Mouse (Mus musculus): ENCODE measurements around the gene Dpep3.
"Not testable (repeated sequence)": the region's sequence is repeated elsewhere in the genome, so short reads cannot be mapped to it uniquely, and the experiment has no call there.

Dpep3 gene

DNA sequence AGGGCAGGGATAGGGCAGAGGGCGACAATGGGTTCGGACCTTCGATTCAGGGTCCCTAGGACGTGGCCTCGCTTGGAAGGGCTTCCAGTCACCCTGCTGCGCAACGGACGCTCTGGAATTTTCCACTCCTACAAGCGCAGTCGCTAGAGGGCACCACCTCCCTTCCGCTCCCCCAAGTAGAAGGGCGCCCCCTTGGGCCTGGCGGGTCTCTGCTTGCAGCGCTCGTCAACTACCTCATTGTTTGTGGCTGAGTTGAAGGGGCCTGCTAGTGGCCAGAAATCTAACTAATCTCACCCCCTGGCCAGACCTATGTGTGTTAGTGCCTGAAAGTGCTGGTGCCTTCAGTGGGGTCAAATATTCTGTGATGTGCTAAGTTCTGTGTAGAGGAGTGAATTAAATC, at the start of gene Dpep3:
TSS of gene Dpep3 (minus strand) at position 105 of the 400 bp plus-strand sequence.
- no peak for DNase-seq

DNA sequence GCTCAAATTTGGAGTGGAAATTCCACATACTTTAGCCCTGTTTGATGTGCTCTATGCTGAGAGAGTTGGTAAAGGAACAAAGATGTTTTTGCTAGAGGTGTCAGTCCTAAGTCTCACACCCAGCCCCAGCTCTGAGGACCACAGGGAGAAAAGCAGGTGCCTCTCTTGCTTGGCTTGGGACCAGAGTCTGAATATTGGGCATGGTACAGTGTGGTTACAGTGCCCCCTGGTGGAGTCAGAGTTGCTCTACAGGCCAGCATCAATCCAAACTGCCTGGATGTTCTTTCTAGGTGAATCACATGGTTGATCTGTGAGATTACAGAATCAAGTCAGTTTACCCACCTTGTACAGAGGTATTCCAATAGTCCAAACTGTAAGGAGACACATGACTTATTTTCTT, 43.3 kb upstream of the Dpep3 start:
- peak; percentile 80 for DNase-seq

DNA sequence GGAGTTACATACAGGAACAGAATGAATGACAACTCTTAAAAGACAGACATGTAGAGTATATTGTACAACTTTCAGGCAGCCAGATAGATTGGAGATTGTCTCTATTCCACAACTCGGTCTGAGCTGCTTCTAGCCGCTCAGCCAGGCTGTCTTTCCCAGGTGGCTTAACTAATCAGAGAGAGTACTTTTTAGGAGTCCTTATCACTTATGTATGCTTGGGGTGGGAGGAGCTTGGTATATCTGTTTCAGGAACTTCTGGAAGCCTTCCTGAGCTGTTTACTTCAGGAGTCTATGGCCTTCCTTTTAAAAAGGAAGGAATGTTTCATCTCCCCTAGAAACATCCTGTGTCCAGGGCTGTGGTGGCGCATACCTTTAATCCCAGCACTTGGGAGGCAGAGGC, 38.8 kb upstream of the Dpep3 start:
- DNase-seq, result no peak

DNA sequence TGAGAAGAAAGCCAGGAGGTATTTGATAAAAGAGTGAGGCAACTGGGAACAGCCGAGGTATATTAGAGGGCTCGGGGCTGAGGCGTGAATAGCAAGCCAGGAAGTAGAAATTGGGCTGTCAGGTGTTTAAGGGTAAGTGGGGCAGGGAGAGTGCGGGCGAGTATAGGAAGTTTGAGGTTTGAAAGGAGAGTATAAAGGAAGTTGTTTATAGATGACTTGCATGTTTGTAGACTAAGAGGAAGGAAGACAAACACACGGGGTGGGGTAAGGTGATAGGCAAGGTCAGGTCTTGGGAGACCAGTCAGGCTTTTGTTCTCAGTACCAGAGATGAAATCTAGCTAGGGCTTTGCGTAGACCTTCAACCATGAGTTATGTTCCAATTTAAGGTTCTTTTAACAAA, 37.9 kb upstream of the Dpep3 start:
- no peak for DNase-seq

DNA sequence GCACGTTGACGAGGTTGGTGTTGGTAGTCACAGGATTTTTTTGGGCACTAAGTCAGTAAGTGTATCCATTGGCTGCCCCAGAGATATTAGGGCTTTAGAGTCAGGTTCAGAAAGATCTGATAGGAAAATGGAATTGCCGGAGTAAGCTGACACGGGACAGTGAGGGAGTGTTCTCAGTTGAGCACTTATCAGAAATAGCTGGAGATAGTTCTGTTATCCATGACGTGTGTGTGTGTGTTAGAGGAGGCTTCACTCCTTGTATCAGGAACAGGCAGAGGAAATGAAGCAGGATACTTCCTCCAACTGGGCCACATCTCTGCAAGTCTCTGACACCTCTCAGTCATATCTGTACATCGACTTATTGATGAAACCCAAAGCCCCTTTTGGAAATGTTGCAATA, 37.1 kb upstream of the Dpep3 start:
- no peak for DNase-seq

DNA sequence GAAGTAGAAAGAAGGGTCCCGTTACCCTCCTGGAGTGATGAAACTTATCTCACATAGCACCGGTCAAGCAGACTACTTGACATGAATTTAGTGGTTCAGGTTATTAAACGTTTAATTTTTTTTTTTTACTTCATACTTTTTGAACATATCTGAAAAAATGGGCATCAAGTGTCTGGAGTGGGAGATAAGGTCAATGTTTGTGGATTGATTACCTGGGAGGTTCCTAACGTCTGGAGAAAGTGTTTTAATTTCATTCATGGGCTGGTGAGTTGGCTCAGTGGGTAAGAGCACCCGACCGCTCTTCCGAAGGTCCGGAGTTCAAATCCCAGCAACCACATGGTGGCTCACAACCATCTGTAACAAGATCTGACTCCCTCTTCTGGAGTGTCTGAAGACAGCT, 33.0 kb upstream of the Dpep3 start:
- not testable (repeated sequence) for DNase-seq

DNA sequence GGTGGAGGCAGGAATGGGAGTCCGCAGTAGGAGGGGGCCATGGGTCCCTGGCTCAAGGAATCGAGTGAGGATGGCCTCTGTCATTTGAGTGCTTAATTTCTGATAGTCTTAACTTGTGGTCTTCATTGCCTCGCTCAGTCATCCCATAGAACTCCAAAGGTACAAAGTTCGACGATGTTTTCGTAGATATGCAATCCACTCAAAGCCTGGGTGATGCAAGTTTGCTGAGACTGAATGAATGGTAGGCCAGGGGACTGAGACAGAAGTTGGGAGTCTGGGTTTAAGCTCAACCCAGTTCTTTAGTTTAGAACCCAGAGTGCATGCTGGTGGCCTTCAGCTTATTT, 32.4 kb upstream of the Dpep3 start, which contains the start of gene Ddx28:
TSS of gene Ddx28 (minus strand) at position 240 of the 344 bp plus-strand sequence.
- no peak for DNase-seq

DNA sequence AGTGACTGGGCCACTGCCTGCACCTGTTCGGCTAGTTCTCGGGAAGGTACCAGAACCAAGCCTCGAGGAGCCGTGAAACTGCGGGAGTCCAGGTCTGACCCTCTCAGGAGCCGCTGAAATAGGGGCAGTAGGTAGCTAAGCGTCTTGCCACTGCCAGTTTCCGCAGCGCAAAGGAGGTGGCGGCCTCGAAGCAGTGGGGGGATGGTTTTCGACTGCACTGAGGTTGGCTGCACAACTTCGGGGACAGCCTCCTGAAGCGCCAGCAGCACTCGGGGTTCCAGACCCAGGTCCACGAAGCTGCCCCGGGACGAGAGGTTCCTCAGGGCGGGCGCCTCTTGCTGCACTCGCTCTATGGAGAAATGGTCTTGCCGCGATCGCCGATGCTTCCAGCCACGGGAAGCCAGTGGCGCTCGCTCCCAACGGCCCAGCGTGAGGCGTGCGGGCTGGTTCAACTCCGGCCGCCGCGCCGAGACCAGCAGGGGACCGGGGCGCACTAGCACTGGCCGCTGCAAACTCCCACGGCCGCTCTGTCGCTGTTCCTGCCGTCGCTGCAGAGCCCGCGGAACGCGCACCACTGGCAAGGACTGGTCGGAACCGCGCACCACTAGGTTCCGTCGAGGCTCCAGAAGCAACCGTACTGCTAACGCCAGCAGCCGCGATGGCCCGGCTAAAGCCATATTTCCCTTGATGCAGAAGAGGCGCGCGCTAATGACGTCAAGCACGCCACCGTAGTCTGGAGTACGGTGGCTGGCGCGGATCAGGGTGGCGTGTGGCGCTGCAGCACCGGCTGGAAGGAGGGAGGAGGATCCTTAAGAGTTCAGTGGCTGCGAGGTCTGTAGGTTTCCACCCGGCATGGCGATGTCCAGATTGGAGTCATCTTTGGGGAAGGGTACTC, 31.8 kb upstream of the Dpep3 start:
- DNase-seq, result peak; percentile 97

DNA sequence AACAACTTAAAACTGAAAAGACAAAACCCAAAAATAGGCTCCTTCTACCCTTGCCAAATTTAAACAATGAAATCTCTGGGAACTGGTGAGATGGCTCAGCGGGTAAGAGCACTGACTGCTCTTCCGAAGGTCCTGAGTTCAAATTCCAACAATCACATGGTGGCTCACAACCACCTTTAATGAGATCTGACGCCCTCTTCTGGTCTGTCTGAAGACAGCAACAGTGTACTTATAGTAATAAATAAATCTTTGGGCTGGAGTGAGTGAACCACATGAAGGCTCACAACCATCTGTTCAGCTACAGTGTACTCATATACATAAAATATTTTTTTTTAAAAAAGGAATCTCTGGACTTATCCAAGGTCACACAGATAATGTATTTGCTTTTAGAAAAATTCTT, 28.7 kb upstream of the Dpep3 start:
- DNase-seq, result not testable (repeated sequence)

DNA sequence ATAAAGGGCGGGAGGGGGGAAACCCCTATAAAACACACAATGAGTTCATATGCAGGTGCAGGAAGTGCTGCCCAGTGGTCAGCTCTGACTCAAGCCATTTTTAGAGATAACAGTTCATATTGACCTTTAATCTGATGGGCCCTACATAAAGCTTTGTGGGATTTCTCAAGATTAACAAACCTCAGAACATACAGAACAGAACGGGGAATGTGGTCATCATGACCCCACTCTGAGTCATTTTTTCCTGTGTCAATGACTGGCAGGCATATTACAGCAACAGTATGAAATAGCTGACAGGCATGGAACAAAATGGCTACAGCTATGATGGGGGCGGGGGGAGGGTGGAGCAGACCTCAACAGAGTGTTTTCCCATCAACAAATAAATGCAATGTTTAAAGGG, 27.9 kb upstream of the Dpep3 start:
- no peak for DNase-seq

DNA sequence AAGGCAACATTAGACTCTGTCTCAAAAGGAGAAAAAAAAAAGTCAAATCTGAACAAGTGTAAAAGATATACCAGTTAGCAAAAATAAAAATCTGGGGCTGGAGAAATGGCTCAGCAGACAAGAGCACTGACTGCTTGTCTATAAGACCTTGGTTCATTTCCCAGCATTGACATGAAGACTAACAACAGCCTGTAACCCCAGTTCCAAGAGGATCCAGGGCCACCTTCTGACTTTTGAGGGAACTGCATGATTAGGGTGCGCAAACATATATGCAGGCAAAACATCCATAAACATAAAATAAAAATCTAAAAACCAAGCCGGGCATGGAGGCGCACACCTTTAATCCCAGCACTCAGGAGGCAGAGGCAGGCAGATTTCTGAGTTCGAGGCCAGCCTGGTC, 27.2 kb upstream of the Dpep3 start:
- no peak for DNase-seq

DNA sequence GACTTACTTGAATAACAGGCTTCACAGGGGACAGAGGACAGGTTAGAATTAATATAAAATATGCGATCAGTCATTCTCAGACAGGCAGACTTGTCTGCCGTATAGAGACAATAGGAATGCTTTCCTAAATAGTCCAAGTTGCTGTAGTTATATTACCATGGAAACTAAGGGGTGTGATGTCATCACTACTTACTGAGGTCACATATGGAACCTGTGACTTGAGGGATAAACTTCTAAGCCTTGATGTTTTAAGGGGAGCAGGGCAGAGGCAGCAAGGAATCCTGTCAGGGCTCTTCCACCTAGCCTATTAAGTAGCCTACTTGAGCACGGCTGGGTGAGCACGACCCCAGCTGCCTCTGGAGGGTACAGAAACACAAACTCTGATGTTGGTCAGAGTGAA, 26.6 kb upstream of the Dpep3 start, which contains the start of gene Dpep2nb:
TSS of gene Dpep2nb (minus strand) at position 101 of the 400 bp plus-strand sequence.
- no peak for DNase-seq

DNA sequence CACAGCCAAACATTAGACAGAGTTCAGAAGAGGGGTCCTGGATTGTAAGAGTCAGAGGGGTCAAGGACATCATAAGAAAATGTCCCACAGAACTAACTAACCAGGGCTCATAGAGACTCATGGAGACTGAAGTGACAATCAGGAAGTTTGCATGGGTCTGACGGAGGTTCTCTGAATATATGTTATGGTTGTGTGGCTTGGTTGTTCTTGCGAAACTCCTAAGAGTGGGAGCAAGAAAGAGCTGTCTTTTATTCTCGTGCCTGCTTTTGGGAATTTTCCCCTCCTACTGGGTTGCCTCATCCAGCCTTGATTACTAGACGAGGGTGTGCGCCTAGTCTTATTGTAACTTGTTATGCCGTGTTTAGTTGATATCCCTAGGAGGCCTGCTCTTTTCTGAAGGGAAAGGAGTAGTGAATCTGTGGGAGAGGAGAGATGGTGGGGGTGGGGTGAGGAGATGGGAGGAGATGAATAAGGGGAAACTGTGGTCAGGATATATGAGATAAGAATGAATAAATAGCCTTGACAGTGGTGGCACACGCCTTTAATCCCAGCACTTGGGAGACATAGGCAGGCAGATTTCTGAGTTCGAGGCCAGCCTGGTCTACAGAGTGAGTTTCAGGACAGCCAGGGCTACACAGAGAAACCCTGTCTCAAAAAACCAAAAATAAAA, 25.4 kb upstream of the Dpep3 start:
- no peak for DNase-seq

DNA sequence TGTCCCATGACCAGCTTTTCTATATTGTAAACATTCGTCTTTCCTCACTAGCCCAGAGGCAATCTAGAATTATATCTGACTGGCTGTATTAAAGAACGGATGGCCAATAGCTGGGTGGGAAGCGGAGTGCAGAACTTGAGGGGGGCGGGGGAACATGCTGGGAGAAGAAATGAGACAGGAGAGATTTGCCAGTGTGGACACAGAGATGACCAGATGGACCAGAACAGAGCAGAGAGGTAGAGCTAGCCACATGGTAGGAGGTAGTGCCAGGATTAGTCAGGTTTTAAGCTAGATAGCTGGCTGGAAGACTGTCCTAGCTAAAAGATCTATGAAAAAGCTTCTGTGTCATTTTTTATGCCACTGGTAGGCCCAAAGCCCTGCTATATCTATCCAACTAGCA, 22.7 kb upstream of the Dpep3 start:
- DNase-seq, result no peak

DNA sequence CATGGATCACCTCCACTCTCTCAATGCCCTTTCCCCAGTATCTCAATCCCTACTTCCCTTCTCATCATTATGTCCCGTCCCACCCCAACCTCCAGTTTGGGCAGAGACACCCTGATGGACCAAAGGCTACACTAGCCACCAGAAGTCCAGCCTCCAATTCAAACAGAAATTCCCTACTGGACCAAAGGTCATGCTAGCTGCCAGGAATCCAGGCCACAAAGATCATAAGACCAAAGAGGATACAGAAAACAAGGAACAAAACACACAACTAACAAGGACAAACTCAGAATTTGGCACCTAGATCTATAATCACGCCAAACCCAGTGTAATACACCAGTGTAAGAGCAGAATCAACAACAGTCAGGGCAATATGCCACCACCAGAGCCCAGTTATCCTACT, 19.7 kb upstream of the Dpep3 start:
- no peak for DNase-seq

DNA sequence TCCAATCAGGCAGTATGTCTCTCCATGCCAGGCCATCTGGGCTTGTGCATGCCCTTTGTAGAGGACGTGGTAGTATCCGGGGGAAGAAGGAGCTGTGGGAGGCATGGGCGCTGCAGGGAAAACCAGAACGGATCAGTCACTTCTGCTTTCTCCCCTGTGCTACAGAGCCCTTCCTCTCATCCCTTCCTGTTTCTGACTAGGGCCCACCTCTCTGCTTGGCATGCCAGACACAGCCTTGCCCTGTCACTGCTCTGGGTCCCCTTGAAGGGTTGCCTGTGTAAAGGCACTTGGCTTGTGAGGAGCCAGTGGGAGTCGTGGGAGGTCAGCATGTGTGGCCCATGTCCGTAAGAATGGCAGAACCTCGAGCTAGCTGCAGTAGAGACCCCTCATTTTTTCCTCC, 17.1 kb upstream of the Dpep3 start:
- no peak for DNase-seq

DNA sequence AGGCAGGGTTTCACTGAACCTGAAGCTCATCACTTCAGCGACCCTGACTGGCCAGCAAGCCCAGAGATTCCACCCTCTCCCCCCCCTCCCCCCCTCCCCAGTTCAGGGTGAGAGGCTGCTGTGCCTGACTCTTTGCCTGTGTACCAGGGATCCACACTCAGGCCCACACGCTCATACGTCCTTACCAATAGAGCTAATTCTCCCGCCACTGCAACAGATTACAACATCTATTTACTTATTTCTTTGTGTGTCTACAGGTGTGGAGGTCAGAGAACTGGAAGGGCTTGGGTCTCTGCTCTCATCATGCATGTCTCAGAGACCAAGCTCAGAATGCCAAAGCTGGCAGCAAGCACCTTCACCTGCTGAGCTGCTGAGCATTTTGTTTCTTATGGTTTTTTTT, 14.0 kb upstream of the Dpep3 start:
- no peak for DNase-seq

DNA sequence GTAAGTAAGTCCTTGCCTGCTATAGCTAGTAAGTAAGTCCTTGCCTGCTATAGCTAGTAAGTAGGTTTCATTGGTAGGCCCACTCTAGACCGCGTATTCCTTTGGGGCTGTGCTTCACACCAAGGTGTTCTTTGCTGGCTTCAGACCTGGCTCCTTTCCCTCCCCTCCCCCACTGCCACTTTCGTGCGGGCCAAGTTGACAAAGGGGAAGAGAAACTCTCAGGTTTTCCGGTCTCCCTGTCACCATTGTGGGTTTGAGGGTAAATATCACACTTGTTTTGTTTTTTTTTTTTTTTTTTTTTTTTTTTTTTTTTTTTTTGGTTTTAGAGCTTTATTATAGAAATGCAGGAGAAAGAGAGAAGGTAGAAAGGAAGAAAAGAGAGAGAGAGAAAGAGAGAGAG, 13.3 kb upstream of the Dpep3 start:
- DNase-seq, result no peak

DNA sequence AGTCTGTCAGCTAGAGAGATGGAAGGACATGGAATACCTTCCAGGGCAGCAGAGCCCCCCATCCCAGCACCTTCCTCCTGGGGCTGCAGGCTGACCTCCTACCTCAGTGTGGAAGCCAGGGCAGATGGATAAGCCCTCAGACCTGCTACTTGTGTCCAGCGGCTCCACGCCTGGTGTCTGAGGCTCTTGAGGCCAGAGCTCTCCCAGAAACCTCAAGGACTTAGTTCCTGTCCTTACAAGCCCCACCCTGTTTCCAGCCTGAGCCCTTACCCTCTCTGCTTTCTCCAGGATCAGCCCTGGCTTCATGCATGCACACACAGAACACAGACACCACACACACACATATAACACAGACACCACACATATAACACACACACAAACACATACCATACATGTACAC, 12.3 kb upstream of the Dpep3 start:
- DNase-seq, result no peak

DNA sequence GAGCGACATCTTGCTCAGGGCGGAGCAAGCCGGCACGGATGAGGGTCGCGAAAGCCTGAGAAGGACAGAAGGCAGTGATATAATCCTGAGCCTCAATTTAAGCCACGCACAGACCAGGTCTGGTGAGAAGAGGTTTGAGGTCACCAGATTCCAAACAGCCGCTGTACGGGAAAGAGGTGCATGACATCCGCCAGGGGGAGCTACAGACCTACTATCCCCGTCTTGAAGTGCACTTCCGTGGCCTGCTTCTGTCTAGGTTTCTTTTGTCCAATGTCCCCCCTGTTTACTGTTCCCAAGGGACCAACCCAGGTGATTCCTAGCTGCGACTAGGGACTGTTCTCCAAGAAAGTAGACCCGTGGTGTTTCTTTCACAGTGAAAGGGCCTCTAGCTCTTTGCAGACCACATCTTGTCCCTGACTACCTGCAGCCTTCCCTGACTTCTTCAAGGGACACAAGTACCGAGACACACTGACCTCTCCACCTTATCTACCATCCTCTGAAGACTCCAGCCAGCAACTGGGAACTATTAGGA, 11.7 kb upstream of the Dpep3 start, which contains the start of gene Dus2:
TSS of gene Dus2 (plus strand) at position 482 of the 532 bp plus-strand sequence.
- DNase-seq, result peak; percentile 90

DNA sequence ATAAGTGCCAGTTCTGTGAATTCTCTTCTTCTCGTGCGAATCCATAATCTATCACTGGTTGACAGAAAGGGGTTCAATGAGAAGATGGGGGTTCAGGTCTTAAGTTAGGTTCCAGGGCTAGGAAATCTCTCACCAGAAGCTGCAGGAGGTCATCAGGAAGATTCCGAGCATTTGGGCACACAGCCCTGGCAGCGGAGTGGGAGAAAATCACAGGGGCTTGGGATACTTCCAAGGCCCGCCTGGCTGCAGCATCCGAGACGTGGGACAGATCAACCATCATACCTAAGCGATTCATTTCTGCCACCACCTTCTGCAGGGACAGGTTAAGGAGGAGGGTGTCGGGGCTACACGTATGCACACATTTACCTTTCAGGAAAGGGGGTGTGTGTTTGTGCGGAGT, 9.3 kb upstream of the Dpep3 start:
- DNase-seq, result no peak

DNA sequence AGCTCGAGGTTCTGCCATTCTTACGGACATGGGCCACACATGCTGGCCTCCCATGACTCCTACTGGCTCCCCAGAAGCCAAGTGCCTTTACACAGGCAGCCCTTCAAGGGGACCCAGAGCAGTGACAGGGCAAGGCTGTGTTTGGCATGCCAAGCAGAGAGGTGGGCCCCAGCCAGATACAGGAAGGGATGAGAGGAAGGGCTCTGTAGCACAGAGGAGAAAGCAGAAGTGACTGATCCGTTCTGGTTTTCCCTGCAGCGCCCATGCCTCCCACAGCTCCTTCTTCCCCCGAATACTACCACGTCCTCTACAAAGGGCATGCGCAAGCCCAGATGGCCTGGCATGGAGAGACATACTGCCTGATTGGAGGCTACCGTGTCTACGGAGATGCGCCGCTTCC, 4.2 kb upstream of the Dpep3 start:
- DNase-seq, result not testable (repeated sequence)

DNA sequence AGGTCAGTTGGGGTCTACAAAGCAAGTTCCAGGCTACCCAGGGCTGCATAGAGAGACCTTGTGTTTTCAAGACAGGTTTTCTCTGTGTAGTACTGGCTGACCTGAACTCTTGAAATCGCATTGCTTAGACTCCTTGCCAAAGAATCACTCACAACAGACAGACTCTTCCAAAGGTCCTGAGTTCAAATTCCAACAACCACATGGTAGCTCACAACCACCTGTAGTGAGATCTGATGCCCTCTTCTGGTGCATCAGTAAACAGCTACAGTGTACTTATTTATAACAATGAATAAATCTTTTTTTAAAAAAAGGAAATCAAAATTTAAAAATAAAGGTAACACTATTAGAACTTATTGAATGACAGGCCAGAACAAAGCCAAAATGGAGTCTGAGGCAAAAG, 1.9 kb upstream of the Dpep3 start:
- no peak for DNase-seq

DNA sequence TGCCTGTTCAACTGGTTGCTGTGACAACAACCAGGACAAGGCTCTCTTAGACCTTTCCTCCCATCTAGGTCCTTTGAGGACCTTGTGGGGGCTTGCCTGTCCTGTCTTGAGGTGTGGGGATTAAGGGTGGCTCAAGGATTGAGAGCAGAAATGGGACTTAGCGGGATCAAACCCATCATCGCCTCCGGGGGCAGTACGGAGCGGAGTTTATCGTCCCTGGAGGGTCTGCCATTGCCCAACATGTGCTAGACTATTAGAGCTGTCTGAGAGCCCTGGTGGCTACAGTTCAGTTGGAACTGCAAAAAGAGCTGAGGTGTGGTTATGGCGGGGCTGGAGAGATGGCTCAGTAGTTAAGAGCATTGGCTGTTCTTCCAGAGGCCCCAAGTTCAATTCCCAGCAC, 3.9 kb downstream of the Dpep3 start:
- DNase-seq, result no peak

Data from embryo, embryonic 11 days (tissue).